Mouse (Mus musculus) spleen, adult 2 months (tissue): ENCODE results near the gene Gm14862.

ENCODE experiments used
- CTCF ChIP-seq: fragments of 200-500 bp; IDR thresholded peaks from 2 replicates; pipeline ENCODE4 v1.5.1; 2011; ENCODE audit warnings: mild to moderate bottlenecking, inconsistent platforms; ENCODE audit not compliant: insufficient read depth, insufficient read length, insufficient replicate concordance; ENCODE audit errors: extremely low read depth
- POLR2A ChIP-seq: fragments of 200-500 bp; IDR thresholded peaks from 2 replicates; pipeline ENCODE4 v1.6.1; 2011; ENCODE audit warnings: low read depth, low read length, inconsistent platforms

- TF ChIP-seq POLR2A (no peak), CTCF (no peak)
These were observed 2.6 kb upstream of the Gm14862 start for GRCm38 (mm10) chrX:9259267-9259666.
